Mouse (Mus musculus): ENCODE measurements around the gene Spock2.

- TF ChIP-seq MAFK (IDR thresholded peaks at IDR 0.05; ENCODE audit: insufficient replicate concordance, low read length) = no peak
- no peak for TF ChIP-seq HCFC1 (IDR thresholded peaks at IDR 0.05; ENCODE audit: low read depth, low read length)
- TF ChIP-seq CTCF (conservative IDR thresholded peaks at IDR 0.05 in 1 of 2, IDR thresholded peaks at IDR 0.05 in 1 of 2; ENCODE audit: low read depth in 2 of 2, low read length in 2 of 2) = no peak
- TF ChIP-seq ELF1 (IDR thresholded peaks at IDR 0.05; ENCODE audit: low read depth, low read length) = no peak
- no peak for TF ChIP-seq POLR2A (IDR thresholded peaks at IDR 0.05; ENCODE audit: low read depth, low read length)
- no peak for TF ChIP-seq TCF12 (IDR thresholded peaks at IDR 0.05; ENCODE audit: low read depth, low read length)
- no peak for TF ChIP-seq EP300 (IDR thresholded peaks at IDR 0.05; ENCODE audit: low read length)
- TF ChIP-seq USF1 (IDR thresholded peaks at IDR 0.05; ENCODE audit: low read depth, low read length) = no peak
- TF ChIP-seq CHD2 (IDR thresholded peaks at IDR 0.05; ENCODE audit: low read length) = no peak
- no peak for TF ChIP-seq CHD1 (IDR thresholded peaks at IDR 0.05; ENCODE audit: low read depth, low read length)
- TF ChIP-seq BHLHE40 (IDR thresholded peaks at IDR 0.05; ENCODE audit: low read depth, low read length) = no peak
These were observed 12.4 kb downstream of the Spock2 start for GRCm38 (mm10) chr10:60118464-60118863.

All from CH12.LX (cell line).